Mouse (Mus musculus): ENCODE results near the gene Actn1.

DNA sequence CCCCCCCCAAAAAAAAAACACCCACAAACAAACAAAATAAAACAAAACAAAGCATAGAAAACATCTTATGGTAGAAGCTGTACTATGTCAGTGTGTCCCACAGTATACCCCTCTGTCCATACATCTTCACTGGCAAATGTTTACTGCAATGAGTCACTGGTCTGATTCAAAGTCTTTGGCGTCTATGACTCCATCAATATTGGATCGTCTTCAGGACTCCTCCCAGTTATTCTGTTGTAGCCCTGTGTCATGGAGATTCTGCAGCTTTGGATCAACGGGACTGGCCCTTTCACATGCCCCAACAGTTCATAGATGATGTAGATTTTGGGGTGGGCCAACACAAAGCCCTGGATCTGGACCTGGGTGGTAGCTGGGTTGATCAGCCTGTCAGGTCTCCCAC lies 25.9 kb downstream of the Actn1 start:
- TF ChIP-seq FLI1 (IDR thresholded peaks at IDR 0.05; ENCODE audit: low read length), result no peak
- no peak for TF ChIP-seq GATA1 (IDR thresholded peaks at IDR 0.05; ENCODE audit: borderline replicate concordance, low read length)
